ENCODE assay signal across 8 mouse cellular contexts in the genomic region with DNA sequence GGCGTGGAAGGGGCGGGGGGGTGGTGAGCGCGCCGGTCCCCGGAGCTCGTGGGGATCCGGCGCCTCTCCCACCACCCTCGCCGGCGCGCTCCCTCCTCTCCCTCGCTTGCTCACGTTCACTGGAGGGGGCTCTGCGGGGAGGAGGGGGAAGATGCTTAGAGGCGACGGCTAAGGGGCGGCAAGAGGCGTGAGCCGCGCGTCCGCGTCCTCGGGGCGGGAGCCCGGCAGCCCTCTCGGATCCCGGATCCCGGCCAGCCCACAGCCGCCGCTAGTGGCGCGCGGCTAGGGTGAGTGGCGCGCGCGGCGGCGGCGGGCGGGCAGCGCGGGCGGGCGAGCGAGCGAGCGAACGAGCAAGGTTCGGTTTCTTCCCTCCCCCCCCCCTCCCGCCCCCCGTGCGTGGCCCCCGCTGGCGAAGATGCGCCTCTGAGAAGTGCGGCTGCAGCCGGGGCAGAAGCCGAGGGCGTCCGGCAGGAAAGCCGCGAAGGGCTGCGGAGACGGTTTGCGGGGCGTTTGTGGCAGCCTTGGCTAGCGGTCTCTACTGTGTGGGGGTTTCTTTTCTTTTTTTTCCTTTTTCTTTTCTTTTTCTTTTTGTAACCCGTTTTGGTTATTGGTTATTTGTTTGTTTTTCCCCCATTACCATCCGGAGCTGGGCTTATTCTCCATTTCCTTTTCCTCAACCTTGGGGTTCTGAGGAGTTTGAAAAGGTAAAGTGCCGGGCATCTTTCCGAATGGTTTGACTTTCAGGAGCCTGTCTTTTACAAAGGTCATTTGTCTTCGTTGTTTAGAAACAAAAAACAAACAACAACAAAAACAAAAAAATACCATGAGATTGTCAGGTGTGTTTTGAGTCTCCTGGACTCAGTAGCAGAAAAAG.
DNase-seq lines count a peak whose midpoint lies in the region; ATAC-seq and TF ChIP-seq lines count a peak whose summit lies in the region.

No protein-coding gene starts in this region.

- ATAC-seq in forebrain, embryonic 14.5 days = peak; percentile 87
- peak; percentile 91 for ATAC-seq in midbrain, embryonic 11.5 days (ENCODE audit: low FRiP score)
- no peak for ATAC-seq in activated CD4-positive, CD25-positive, alpha-beta regulatory T cell, adult 4 months

- peaks cover 12% of the 10 kb centered on the region for H3K27me3 ChIP-seq in heart, adult 2 months (ENCODE audit: control insufficient read depth, insufficient read depth, low read length)
- H3K27me3 ChIP-seq in forebrain, embryonic 14.5 days (replicated peaks; ENCODE audit: control insufficient read depth, insufficient read depth, low read length) = peaks cover 29% of the 10 kb centered on the region
- H3K27me3 ChIP-seq in midbrain, embryonic 11.5 days (ENCODE audit: control insufficient read depth, insufficient read depth, low read length) = peaks cover 46% of the 10 kb centered on the region
- H3K27me3 ChIP-seq in testis, adult 2 months (ENCODE audit: control insufficient read depth, insufficient read depth, low read length) = no peaks in the 10 kb centered on the region

- TF ChIP-seq POLR2A in heart, adult 2 months (IDR thresholded peaks at IDR 0.05; ENCODE audit: insufficient read depth, low read depth, low read length) = no peak
- TF ChIP-seq POLR2A in testis, adult 2 months (IDR thresholded peaks at IDR 0.05; ENCODE audit: control insufficient read depth, low read depth, low read length) = no peak

- no peaks in the 10 kb centered on the region for H3K36me3 ChIP-seq in heart, adult 2 months (ENCODE audit: control insufficient read depth, insufficient read depth, low read length)
- no peaks in the 10 kb centered on the region for H3K36me3 ChIP-seq in forebrain, embryonic 14.5 days (ENCODE audit: control insufficient read depth, insufficient read depth, low read length)
- H3K36me3 ChIP-seq in midbrain, embryonic 11.5 days (ENCODE audit: control insufficient read depth, insufficient read depth, low read length) = no peaks in the 10 kb centered on the region
- no peaks in the 10 kb centered on the region for H3K36me3 ChIP-seq in testis, adult 2 months (ENCODE audit: control insufficient read depth, insufficient read depth, low read length)

- under 1% methylated on average over 57 of the region's 76 CpGs for WGBS in heart, adult 2 months
- under 1% methylated on average over 30 of the region's 76 CpGs for WGBS in forebrain, embryonic 14.5 days
- 1% methylated on average over 34 of the region's 76 CpGs for WGBS in midbrain, embryonic 11.5 days

- no peaks in the 10 kb centered on the region for H3K4me1 ChIP-seq in heart, adult 2 months (ENCODE audit: control insufficient read depth, insufficient read depth, low read length)
- peaks cover 10% of the 10 kb centered on the region for H3K4me1 ChIP-seq in forebrain, embryonic 14.5 days (ENCODE audit: control insufficient read depth, insufficient read depth, low read length)
- peaks cover 8% of the 10 kb centered on the region for H3K4me1 ChIP-seq in midbrain, embryonic 11.5 days (ENCODE audit: control insufficient read depth, insufficient read depth, low read length)
- H3K4me1 ChIP-seq in testis, adult 2 months (ENCODE audit: control insufficient read depth, insufficient read depth, low read length) = peaks cover 8% of the 10 kb centered on the region

- H3K4me3 ChIP-seq in heart, adult 2 months = peak overlapping the region; percentile 35
- H3K4me3 ChIP-seq in forebrain, embryonic 14.5 days (ENCODE audit: low read depth, low read length) = peak overlapping the region; percentile 64
- H3K4me3 ChIP-seq in midbrain, embryonic 11.5 days (ENCODE audit: low read depth, low read length) = peak overlapping the region; percentile 64
- peak overlapping the region; percentile 79 for H3K4me3 ChIP-seq in testis, adult 2 months (ENCODE audit: control insufficient read depth, low read depth, low read length)

- no peak overlapping the region for H3K9ac ChIP-seq in heart, adult 2 months (ENCODE audit: low read depth, low read length)
- H3K9ac ChIP-seq in forebrain, embryonic 14.5 days (ENCODE audit: low read length) = peak overlapping the region; percentile 82
- peak overlapping the region; percentile 70 for H3K9ac ChIP-seq in midbrain, embryonic 11.5 days (ENCODE audit: low read length)

- intact Hi-C loops in heart, adult 2 months (cut with DNase I) = no loop called here
- intact Hi-C loops in heart, postnatal 25 days (cut with DNase I) = no loop called here

- no peaks in the 10 kb centered on the region for H3K79me2 ChIP-seq in heart, adult 2 months (replicated peaks; ENCODE audit: control insufficient read depth, insufficient read depth, low read length)

- H3K27ac ChIP-seq in heart, adult 2 months = no peak overlapping the region
- H3K27ac ChIP-seq in forebrain, embryonic 14.5 days (ENCODE audit: low read depth, low read length) = peak overlapping the region; percentile 86; the same call in 1 of the 2 replicates
- no peak overlapping the region; the same call in 1 of the 2 replicates for H3K27ac ChIP-seq in midbrain, embryonic 11.5 days (ENCODE audit: low read depth, low read length)
- H3K27ac ChIP-seq in testis, adult 2 months (ENCODE audit: control insufficient read depth, insufficient read depth, low read depth, low read length) = no peak overlapping the region

- no peak for TF ChIP-seq CTCF in heart, adult 2 months (IDR thresholded peaks at IDR 0.05)
- no peak for TF ChIP-seq CTCF in testis, adult 2 months (IDR thresholded peaks at IDR 0.05; ENCODE audit: control insufficient read depth, insufficient read depth, insufficient replicate concordance, low read depth, low read length)

- H3K9me3 ChIP-seq in forebrain, embryonic 14.5 days (replicated peaks; ENCODE audit: control insufficient read depth, low read length) = no peaks in the 10 kb centered on the region
- no peaks in the 10 kb centered on the region for H3K9me3 ChIP-seq in midbrain, embryonic 11.5 days (ENCODE audit: control insufficient read depth, low read length)

- H3K4me2 ChIP-seq in forebrain, embryonic 14.5 days (ENCODE audit: low read length) = peak overlapping the region; percentile 84
- peak overlapping the region; percentile 91 for H3K4me2 ChIP-seq in midbrain, embryonic 11.5 days

- DNase-seq in heart, adult 2 months = no peak
- DNase-seq in heart, postnatal 25 days (ENCODE audit: low spot score) = no peak
- DNase-seq in cerebellum, adult 11 months = peak; percentile 47
- peak; percentile 76 for DNase-seq in forebrain, embryonic 14.5 days (ENCODE audit: low spot score)
- DNase-seq in layer of hippocampus, adult 18-20 months (ENCODE audit: low spot score in 2 of 2) = peak; percentile 52 to 68
- DNase-seq in midbrain, embryonic 11.5 days (ENCODE audit: low spot score, missing footprints) = peak; percentile 94

- no peak for TF ChIP-seq EP300 in heart, adult 2 months (IDR thresholded peaks at IDR 0.05; ENCODE audit: insufficient read depth, low read depth, low read length)

Comparison
In these comparisons a context has a peak if more than half of its experiments do, and no peak if none do; other contexts are left out.
1. DNase-seq: peak in cerebellum, adult 11 months (single experiment), forebrain, embryonic 14.5 days (single experiment), layer of hippocampus, adult 18-20 months (2 of 2) and midbrain, embryonic 11.5 days (single experiment); none in heart, adult 2 months (0 of 2) and heart, postnatal 25 days (single experiment).
2. Peak in every context shown above with its lines, with median percentiles within 50 percentile points of each other: H3K4me3 ChIP-seq.